Mouse (Mus musculus): Measurements from ENCODE around the gene Map3k6.

GRCm38 (mm10) chr4:133247806-133248449 lies 7.3 kb downstream of the Map3k6 start:
- no peak for TF ChIP-seq E2F4 (IDR thresholded peaks at IDR 0.05; ENCODE audit: insufficient read depth)
- no peak for TF ChIP-seq POLR2A (IDR thresholded peaks at IDR 0.05; ENCODE audit: insufficient read length, low read depth)
- no peak for TF ChIP-seq MYOD1 (IDR thresholded peaks at IDR 0.05; ENCODE audit: control insufficient read depth in 1 of 3, insufficient read length in 2 of 3, low read depth in 2 of 3)
- no peak for TF ChIP-seq MAX (IDR thresholded peaks at IDR 0.05; ENCODE audit: low read depth)
- TF ChIP-seq TCF3 (IDR thresholded peaks at IDR 0.05; ENCODE audit: insufficient read length, low read depth), result no peak
- TF ChIP-seq CEBPB (IDR thresholded peaks at IDR 0.05; ENCODE audit: insufficient read depth, poor library complexity, severe bottlenecking), result no peak
- TF ChIP-seq SRF (IDR thresholded peaks at IDR 0.05; ENCODE audit: control insufficient read depth, insufficient read length, low read depth), result no peak
- TF ChIP-seq POLR2AphosphoS2 (IDR thresholded peaks at IDR 0.05; ENCODE audit: insufficient read length, low read depth), result no peak
- TF ChIP-seq TCF12 (IDR thresholded peaks at IDR 0.05; ENCODE audit: insufficient read depth, poor library complexity, severe bottlenecking), result no peak
- TF ChIP-seq USF1 (IDR thresholded peaks at IDR 0.05; ENCODE audit: low read depth), result no peak
- TF ChIP-seq MYOG (IDR thresholded peaks at IDR 0.05; ENCODE audit: control insufficient read depth in 1 of 3, insufficient read depth in 1 of 3, insufficient read length in 2 of 3, low read depth in 2 of 3), result no peak
- no peak for TF ChIP-seq REST (IDR thresholded peaks at IDR 0.05; ENCODE audit: insufficient read depth, insufficient read length)
